Mouse (Mus musculus) liver, embryonic 15.5 days (tissue): ENCODE data around the gene Ptdss2. TPM values are rescaled to one million over a fixed set of nuclear protein-coding genes. Genes with fewer than 3 reads are reported as not detected.

Experiments used
- ATAC-seq: fragments of 200-750 bp; cut with Nextera tagmentation; 2 replicates; pipeline ENCODE4 v1.8.0; 2017; ENCODE audit warnings: moderate number of reproducible peaks, mild to moderate bottlenecking, moderate library complexity; ENCODE audit not compliant: insufficient read depth
- H3K27ac ChIP-seq: fragments of 300-500 bp; sonication (generic); replicated peaks from 2 replicates; pipeline ENCODE4 v1.5.1; 2015; ENCODE audit warnings: mild to moderate bottlenecking, inconsistent platforms
- H3K27me3 ChIP-seq: fragments of 300-500 bp; sonication (generic); 2 replicates; pipeline ENCODE4 v1.6.1; 2015; ENCODE audit warnings: mild to moderate bottlenecking, inconsistent platforms
- H3K36me3 ChIP-seq: fragments of 300-500 bp; sonication (generic); replicated peaks from 2 replicates; pipeline ENCODE4 v1.6.1; 2015; ENCODE audit warnings: moderate library complexity, mild to moderate bottlenecking, inconsistent platforms
- H3K4me1 ChIP-seq: fragments of 300-500 bp; sonication (generic); replicated peaks from 2 replicates; pipeline ENCODE4 v1.6.1; 2015; ENCODE audit warnings: inconsistent platforms
- H3K4me2 ChIP-seq: fragments of 300-500 bp; sonication (generic); 2 replicates; pipeline ENCODE4 v1.6.1; 2015; ENCODE audit warnings: moderate library complexity, mild to moderate bottlenecking, inconsistent platforms
- H3K4me3 ChIP-seq: fragments of 300-500 bp; sonication (generic); replicated peaks from 2 replicates; pipeline ENCODE4 v1.5.1; 2015; ENCODE audit warnings: mild to moderate bottlenecking, inconsistent platforms
- H3K9ac ChIP-seq: fragments of 300-500 bp; sonication (generic); 2 replicates; pipeline ENCODE4 v1.6.1; 2015; ENCODE audit warnings: moderate library complexity, mild to moderate bottlenecking, inconsistent platforms
- H3K9me3 ChIP-seq: fragments of 300-500 bp; sonication (generic); replicated peaks from 2 replicates; pipeline ENCODE4 v1.6.1; 2016; ENCODE audit warnings: inconsistent platforms
- WGBS: fragments of 180-500 bp; shearing (Covaris S2); methylation state at CpG from one replicate; pipeline ENCODE4 v1.1.7; 2015; ENCODE audit warnings: mixed read lengths; ENCODE audit not compliant: insufficient replicate concordance; 5-methylcytosine and 5-hydroxymethylcytosine counted together
- polyA plus RNA-seq: library from polyadenylated mRNA; unstranded; fragments of >200 nt; fragmentation: Nextera tagmentation; extraction: Ambion mirVana; gene quantifications from 2 replicates; pipeline ENCODE4 v1.2.1, GENCODE M21; 2015

Ptdss2 gene
- polyA plus RNA-seq, 1 experiment from 2014 or later = 140 TPM

- under 1% methylated on average over 23 of the region's 23 CpGs for WGBS
- peak overlapping the region; percentile 96 for H3K4me2 ChIP-seq
- peak overlapping the region; percentile 94 for H3K27ac ChIP-seq
- H3K36me3 ChIP-seq = peaks cover 33% of the 10 kb centered on the region
- ATAC-seq = no peak
- no peaks in the 10 kb centered on the region for H3K9me3 ChIP-seq
- peak overlapping the region; percentile 91 for H3K4me3 ChIP-seq
- no peaks in the 10 kb centered on the region for H3K27me3 ChIP-seq
- peak overlapping the region; percentile 78 for H3K9ac ChIP-seq
- peaks cover 77% of the 10 kb centered on the region for H3K4me1 ChIP-seq
Measured at GRCm38 (mm10) chr7:141194409-141194808, 72.2 kb downstream of the Ptdss2 start.

- H3K27me3 ChIP-seq = no peaks in the 10 kb centered on the region
- peak overlapping the region; percentile 94 for H3K27ac ChIP-seq
- peak overlapping the region; percentile 78 for H3K9ac ChIP-seq
- peaks cover 82% of the 10 kb centered on the region for H3K4me1 ChIP-seq
- H3K9me3 ChIP-seq = no peaks in the 10 kb centered on the region
- WGBS = under 1% methylated on average over 28 of the region's 28 CpGs
- H3K36me3 ChIP-seq = peaks cover 29% of the 10 kb centered on the region
- H3K4me2 ChIP-seq = peak overlapping the region; percentile 96
- ATAC-seq = 0 out of 2 replicates have a peak, but pooled peaks have one; percentile 6
- H3K4me3 ChIP-seq = peak overlapping the region; percentile 91
Measured at GRCm38 (mm10) chr7:141194830-141195229, 72.6 kb downstream of the Ptdss2 start.

DNA sequence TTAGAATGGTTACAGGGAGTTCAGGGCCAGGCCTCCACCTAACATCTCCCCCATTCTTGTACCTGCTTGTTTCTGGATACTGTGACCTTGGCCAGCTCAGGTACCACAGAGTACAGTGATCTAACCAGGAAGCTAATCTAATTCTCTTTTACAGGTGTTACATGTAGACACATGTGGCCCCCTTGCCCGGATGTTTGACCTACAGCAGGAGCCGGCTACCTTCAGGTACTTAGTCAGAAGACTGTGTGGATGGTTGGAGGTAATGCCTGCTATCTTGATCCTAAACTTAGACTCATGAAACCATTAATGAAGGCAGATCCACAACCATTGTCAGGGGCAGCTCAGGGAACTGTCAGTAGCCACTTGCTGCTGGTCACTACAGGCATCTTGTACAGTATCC lies 73.6 kb downstream of the Ptdss2 start:
- Histone ChIP-seq H3K9ac (0 out of 2 replicates have a peak overlapping the region, but pooled peaks have one; percentile 23), H3K9me3 (no peaks in the 10 kb centered on the region), H3K27ac (peak overlapping the region; percentile 94), H3K4me1 (peaks cover 85% of the 10 kb centered on the region), H3K36me3 (peaks cover 20% of the 10 kb centered on the region), H3K4me2 (peak overlapping the region; percentile 96), H3K27me3 (no peaks in the 10 kb centered on the region), H3K4me3 (no peak overlapping the region)
- 84% methylated on average over 2 of the region's 2 CpGs for WGBS
- no peak for ATAC-seq

DNA sequence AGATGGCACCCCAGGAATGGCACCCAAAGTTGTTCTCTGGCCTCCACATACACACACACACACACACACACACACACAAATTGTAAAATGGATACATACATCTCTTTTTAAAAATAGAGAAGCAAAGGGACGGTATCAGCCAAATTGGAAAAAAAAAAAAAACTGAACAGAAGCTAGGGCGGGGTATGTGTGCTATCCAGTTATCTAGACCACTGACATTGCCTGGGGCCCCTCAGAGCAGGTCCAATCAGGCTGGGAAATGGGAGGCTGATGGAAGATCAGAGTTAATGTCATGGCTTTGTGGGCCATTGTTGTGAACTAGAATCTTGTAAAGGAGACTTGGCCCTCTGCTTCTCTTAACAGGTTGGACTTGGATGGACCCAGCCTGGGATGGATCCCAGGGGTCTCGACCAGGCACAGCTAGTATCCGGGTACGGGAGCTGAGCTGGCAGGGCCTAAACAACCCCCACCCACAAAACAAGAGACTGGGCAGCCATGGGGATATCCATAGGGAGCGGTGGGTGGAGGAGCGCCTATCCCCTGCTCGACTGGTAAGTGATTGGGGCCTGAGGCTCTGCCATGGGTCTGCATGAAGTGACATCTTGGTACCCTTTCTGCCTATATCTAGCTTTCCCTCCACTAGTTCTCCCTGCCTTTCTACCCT lies 74.6 kb downstream of the Ptdss2 start:
- no peak for ATAC-seq
- Histone ChIP-seq H3K9ac (peak overlapping the region; percentile 28), H3K27me3 (no peaks in the 10 kb centered on the region), H3K36me3 (peaks cover 10% of the 10 kb centered on the region), H3K9me3 (no peaks in the 10 kb centered on the region), H3K4me3 (peak overlapping the region; percentile 33), H3K4me2 (peak overlapping the region; percentile 96), H3K27ac (peak overlapping the region; percentile 94), H3K4me1 (peaks cover 84% of the 10 kb centered on the region)
- WGBS = 54% methylated on average over 8 of the region's 8 CpGs

GRCm38 (mm10) chr7:141198121-141198520 lies 75.9 kb downstream of the Ptdss2 start:
- ATAC-seq = no peak
- Histone ChIP-seq H3K4me2 (peak overlapping the region; percentile 96), H3K36me3 (no peaks in the 10 kb centered on the region; the same call in 1 of the 2 replicates), H3K27ac (peak overlapping the region; percentile 94; the same call in 1 of the 2 replicates), H3K27me3 (no peaks in the 10 kb centered on the region), H3K4me3 (no peak overlapping the region; the same call in 1 of the 2 replicates), H3K9me3 (no peaks in the 10 kb centered on the region), H3K9ac (0 out of 2 replicates have a peak overlapping the region, but pooled peaks have one; percentile 17), H3K4me1 (peaks cover 70% of the 10 kb centered on the region)
- WGBS = 84% methylated on average over 4 of the region's 4 CpGs

GRCm38 (mm10) chr7:141204546-141204945 lies 82.4 kb downstream of the Ptdss2 start:
- Histone ChIP-seq H3K4me2 (no peak overlapping the region), H3K9me3 (no peaks in the 10 kb centered on the region), H3K9ac (no peak overlapping the region), H3K36me3 (no peaks in the 10 kb centered on the region), H3K4me3 (no peak overlapping the region), H3K27ac (peak overlapping the region; percentile 34; the same call in 1 of the 2 replicates), H3K4me1 (peaks cover 68% of the 10 kb centered on the region), H3K27me3 (no peaks in the 10 kb centered on the region)
- ATAC-seq = no peak
- WGBS = 57% methylated on average over 3 of the region's 3 CpGs

DNA sequence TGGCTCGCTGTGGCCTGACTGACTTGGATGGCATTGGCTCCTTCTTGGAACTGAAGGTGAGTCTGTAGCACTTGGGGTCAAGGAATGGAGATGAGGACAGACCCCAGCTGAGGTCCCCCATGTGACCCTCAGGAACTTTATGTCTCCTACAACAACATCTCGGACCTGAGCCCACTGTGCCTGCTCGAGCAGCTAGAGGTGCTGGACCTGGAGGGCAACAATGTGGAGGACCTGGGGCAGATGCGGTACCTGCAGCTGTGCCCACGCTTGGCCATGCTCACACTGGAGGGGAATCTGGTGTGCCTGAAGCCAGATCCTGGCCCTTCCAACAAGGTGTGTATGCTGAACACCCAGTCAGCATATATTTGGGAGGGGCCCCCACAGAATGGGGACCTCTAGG lies 83.3 kb downstream of the Ptdss2 start:
- Histone ChIP-seq H3K4me3 (no peak overlapping the region), H3K36me3 (no peaks in the 10 kb centered on the region), H3K27ac (peak overlapping the region; percentile 91; the same call in 1 of the 2 replicates), H3K9me3 (no peaks in the 10 kb centered on the region), H3K4me2 (no peak overlapping the region), H3K4me1 (peaks cover 70% of the 10 kb centered on the region), H3K27me3 (no peaks in the 10 kb centered on the region), H3K9ac (no peak overlapping the region)
- ATAC-seq = no peak
- 84% methylated on average over 5 of the region's 5 CpGs for WGBS

GRCm38 (mm10) chr7:141206182-141206937 lies 84.2 kb downstream of the Ptdss2 start:
- Histone ChIP-seq H3K4me2 (peak overlapping the region; percentile 18; the same call in 1 of the 2 replicates), H3K4me3 (no peak overlapping the region), H3K27me3 (0 out of 2 replicates have a peak, but pooled peaks cover 4% of the 10 kb centered on the region), H3K9me3 (no peaks in the 10 kb centered on the region), H3K36me3 (no peaks in the 10 kb centered on the region), H3K27ac (peak overlapping the region; percentile 91), H3K4me1 (peaks cover 74% of the 10 kb centered on the region), H3K9ac (peak overlapping the region; percentile 35; the same call in 1 of the 2 replicates)
- peak; percentile 36; the same call in 1 of the 2 replicates for ATAC-seq
- WGBS = 76% methylated on average over 18 of the region's 18 CpGs

Other genes with a start within 250 kb of the Ptdss2 start
- gene Psmd13, start 240.4 kb upstream of the Ptdss2 start, polyA plus RNA-seq = 133 TPM in 2 replicates
- 20.0 and 21.5 TPM in 2 replicates for gene Sirt3, start 240.1 kb upstream of the Ptdss2 start, polyA plus RNA-seq
- gene Cox8b, start 221.9 kb upstream of the Ptdss2 start, polyA plus RNA-seq = 2.5 and 3.6 TPM in 2 replicates
- gene Nlrp6, start 201.5 kb upstream of the Ptdss2 start, polyA plus RNA-seq = 4.8 and 7.0 TPM in 2 replicates
- 6.0 and 6.6 TPM in 2 replicates for gene Pgghg, start 181.0 kb upstream of the Ptdss2 start, polyA plus RNA-seq
- gene Ifitm5, start 172.1 kb upstream of the Ptdss2 start, polyA plus RNA-seq = 0.39 and 0.68 TPM in 2 replicates
- gene Gm45717, start 166.4 kb upstream of the Ptdss2 start, polyA plus RNA-seq = not detected in 2 replicates
- 384 and 401 TPM in 2 replicates for gene Ifitm2, start 166.4 kb upstream of the Ptdss2 start, polyA plus RNA-seq
- gene Ifitm1, start 155.2 kb upstream of the Ptdss2 start, polyA plus RNA-seq = 21.3 TPM in 2 replicates
- 84.9 and 98.1 TPM in 2 replicates for gene Ifitm3, start 111.6 kb upstream of the Ptdss2 start, polyA plus RNA-seq
- 23.2 and 25.7 TPM in 2 replicates for gene Ifitm6, start 104.5 kb upstream of the Ptdss2 start, polyA plus RNA-seq
- gene Gm17387, start 93.3 kb upstream of the Ptdss2 start, polyA plus RNA-seq = not detected in 2 replicates
- gene B4galnt4, start 61.3 kb upstream of the Ptdss2 start, polyA plus RNA-seq = 0.45 and 0.46 TPM in 2 replicates
- 0.54 and 0.84 TPM in 2 replicates for gene Pkp3, start 44.2 kb upstream of the Ptdss2 start, polyA plus RNA-seq
- 22.1 and 28.1 TPM in 2 replicates for gene Sigirr, start 21.8 kb upstream of the Ptdss2 start, polyA plus RNA-seq
- gene Ano9, start 4.6 kb upstream of the Ptdss2 start, polyA plus RNA-seq = 0.99 and 1.5 TPM in 2 replicates
- gene Rnh1, start 50.5 kb downstream of the Ptdss2 start, polyA plus RNA-seq = 64.3 and 76.1 TPM in 2 replicates
- 83.0 and 98.2 TPM in 2 replicates for gene Hras, start 71.6 kb downstream of the Ptdss2 start, polyA plus RNA-seq
- gene Lrrc56, start 71.8 kb downstream of the Ptdss2 start, polyA plus RNA-seq = 11.0 and 12.1 TPM in 2 replicates
- gene Lmntd2, start 91.7 kb downstream of the Ptdss2 start, polyA plus RNA-seq = 0.60 and 0.91 TPM in 2 replicates
- gene Rassf7, start 93.5 kb downstream of the Ptdss2 start, polyA plus RNA-seq = 27.3 and 33.4 TPM in 2 replicates
- gene Phrf1, start 106.4 kb downstream of the Ptdss2 start, polyA plus RNA-seq = 26.7 and 32.6 TPM in 2 replicates
- 10.7 and 12.8 TPM in 2 replicates for gene Irf7, start 144.1 kb downstream of the Ptdss2 start, polyA plus RNA-seq
- 0.46 and 0.47 TPM in 2 replicates for gene Cdhr5, start 154.4 kb downstream of the Ptdss2 start, polyA plus RNA-seq
- gene Sct, start 156.8 kb downstream of the Ptdss2 start, polyA plus RNA-seq = 0.35 and 0.47 TPM in 2 replicates
- not detected in 2 replicates for gene Drd4, start 169.6 kb downstream of the Ptdss2 start, polyA plus RNA-seq
- gene Deaf1, start 205.3 kb downstream of the Ptdss2 start, polyA plus RNA-seq = 13.4 and 16.9 TPM in 2 replicates
- 14.8 and 15.8 TPM in 2 replicates for gene Tmem80, start 205.4 kb downstream of the Ptdss2 start, polyA plus RNA-seq
- 16.6 and 24.3 TPM in 2 replicates for gene Eps8l2, start 216.5 kb downstream of the Ptdss2 start, polyA plus RNA-seq